Mouse (Mus musculus): Measurements from ENCODE around the gene Barhl2.
A peak's percentile ranks its signal among the peaks of the same experiment; 100 is the strongest.

Barhl2 gene

GRCm38 (mm10) chr5:106455106-106455920 is 2.7 kb downstream of the Barhl2 start:
- DNase-seq (ENCODE audit: low spot score in 2 of 2): no peak

- no peak for DNase-seq (ENCODE audit: low spot score in 2 of 2)
Observed at GRCm38 (mm10) chr5:106454411-106455105, 3.4 kb downstream of the Barhl2 start.

- no peak for DNase-seq (ENCODE audit: low spot score in 2 of 2)
Observed at GRCm38 (mm10) chr5:106453886-106454321, 4.1 kb downstream of the Barhl2 start.

- no peak for DNase-seq (ENCODE audit: low spot score in 2 of 2)
Observed at GRCm38 (mm10) chr5:106453181-106453885, 4.6 kb downstream of the Barhl2 start.

DNA sequence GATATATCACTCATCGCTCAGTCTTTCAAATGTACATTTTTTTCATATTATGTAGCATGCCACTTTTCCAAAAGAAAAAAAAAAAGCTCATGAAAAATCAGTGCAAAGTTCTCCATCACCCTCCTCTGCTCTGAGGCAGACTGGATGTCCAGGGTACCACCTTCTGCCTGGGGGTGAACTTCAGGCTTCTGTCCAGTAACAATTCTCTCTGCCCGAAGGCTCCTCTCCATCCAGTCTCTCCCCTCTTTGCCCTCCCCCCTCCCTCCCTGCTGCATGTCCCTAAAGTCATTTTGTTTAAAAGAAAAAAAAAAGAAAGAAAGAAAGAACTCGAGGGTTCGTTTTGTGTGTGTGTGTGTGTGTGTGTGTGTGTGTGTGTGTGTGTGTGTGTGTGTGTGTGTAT is 5.3 kb downstream of the Barhl2 start:
- DNase-seq (ENCODE audit: low spot score in 2 of 2): no peak

DNA sequence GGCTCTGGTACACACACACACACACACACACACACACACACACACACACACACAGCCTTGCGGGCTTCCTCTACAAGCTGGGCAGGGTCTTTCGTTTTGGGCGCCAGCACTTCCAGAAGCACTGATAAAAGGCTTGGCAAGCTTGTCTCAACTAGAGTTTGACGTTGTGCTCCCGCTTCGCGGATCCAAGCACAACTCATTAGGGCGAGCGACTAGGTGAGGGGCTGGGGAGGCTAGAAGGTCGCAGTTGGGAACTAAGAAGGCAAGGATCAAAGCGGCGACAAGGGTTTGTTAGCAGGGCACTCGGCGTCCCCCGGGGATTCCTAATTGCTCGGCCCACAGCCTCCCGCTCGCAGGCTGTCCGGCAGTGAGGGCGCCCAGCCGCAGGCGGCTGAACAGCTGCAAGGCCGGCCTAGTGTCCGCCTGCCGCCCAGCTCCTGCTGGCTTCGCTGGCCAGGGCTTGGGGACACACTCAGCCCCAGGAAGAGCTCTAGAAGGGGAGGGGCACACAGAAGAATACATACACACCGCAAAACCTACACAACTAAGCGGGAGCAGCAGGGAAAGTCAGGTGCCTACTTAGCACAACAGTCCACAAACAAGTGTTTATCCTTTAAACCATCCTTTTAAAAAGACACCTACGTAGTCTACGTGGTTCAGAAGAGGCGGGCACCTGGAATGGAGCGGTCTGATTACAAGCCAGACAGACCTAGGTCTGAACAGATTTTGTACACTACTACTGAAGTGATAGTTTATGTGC is 6.1 kb downstream of the Barhl2 start:
- peak in 1 of 2 experiments; percentile 22 for DNase-seq (ENCODE audit: low spot score in 2 of 2)

DNA sequence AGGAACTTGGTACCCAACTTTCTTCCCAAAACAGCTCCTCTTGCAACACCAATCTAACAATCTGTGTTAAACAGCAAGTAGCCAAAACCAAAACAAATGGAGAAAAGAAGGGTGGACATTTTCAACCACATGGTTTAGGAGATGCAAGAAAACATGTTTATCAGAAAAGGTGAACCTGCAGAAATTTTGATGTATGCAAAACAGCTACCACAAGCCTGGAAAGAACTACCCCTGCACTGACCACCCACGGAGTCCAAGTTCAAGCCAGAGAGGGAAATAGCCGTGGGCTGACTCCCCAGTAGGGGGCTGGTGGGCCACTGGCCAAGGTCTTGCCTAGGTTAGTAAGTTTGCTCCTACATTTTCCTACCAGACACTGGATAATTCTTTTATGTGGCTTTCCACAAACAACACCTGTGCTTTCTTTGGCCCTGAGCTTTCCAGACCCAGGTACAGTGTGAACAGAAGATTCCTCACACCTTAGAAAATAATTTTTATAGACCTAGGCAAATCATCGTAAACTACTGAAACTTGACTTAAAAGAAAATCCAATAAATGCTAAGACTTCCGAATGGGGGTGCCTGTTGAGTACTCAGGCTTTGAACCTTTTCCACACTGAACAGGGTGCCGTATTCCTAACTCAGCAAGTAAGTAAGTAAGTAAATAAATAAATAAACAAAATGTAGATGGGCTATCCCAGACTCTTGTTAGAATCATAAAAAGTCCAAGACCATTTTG is 7.4 kb downstream of the Barhl2 start:
- no peak for DNase-seq (ENCODE audit: low spot score in 2 of 2)

DNA sequence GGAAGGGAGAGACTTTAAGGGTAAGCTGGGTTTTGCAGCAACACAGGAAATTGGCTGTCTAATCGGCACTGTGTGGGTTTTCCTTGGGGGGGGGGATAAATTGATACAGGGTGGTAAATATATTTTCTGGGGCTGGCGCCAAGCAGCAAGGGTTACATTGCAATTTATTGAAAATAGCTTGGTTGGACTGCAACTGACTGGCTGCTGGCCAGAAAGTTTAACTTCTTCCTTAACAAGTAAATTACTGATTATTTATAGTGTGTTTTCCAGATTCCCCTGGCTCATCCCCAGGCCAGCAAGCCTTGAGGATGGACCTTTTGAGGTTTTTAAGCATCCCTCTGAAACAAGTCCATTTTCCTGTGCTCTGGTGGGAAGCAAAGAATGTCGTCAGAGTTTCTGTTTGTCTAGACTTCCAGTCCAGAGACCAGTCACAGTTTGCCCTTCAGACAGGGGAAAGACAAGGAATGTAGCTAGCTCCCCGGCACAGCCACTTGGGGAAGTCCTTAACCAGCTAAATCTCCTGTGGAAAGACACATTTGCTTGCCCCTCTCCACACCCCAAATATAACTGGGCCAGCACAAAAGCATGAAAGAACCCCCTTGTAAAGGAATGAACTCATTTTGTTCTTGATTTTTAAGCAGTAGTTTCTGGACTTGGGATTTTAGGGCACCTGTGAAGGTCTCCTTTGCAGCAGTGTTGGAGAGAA is 8.1 kb downstream of the Barhl2 start:
- no peak for DNase-seq (ENCODE audit: low spot score in 2 of 2)

DNA sequence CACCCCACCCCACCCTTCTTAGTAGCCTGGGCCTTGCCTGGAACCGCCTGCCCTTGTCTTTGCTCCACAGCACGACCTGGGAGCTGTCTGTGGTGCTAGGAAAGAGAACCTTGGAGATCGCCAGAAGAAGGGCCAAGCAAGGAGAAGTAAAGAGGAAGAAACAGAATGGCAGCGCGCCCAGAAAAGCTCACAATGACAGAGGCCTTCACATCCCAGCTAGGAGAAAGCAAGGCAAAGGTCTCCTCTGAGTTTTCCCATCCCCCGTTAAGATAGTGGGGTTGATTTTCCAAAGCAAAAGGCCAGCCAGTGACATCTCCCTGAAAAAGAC is 9.2 kb downstream of the Barhl2 start:
- DNase-seq (ENCODE audit: low spot score in 2 of 2): no peak

- DNase-seq (ENCODE audit: low spot score in 2 of 2): no peak
Observed at GRCm38 (mm10) chr5:106447951-106448797, 9.8 kb downstream of the Barhl2 start.

- no peak for DNase-seq (ENCODE audit: low spot score in 2 of 2)
Observed at GRCm38 (mm10) chr5:106447091-106447820, 10.7 kb downstream of the Barhl2 start.

DNA sequence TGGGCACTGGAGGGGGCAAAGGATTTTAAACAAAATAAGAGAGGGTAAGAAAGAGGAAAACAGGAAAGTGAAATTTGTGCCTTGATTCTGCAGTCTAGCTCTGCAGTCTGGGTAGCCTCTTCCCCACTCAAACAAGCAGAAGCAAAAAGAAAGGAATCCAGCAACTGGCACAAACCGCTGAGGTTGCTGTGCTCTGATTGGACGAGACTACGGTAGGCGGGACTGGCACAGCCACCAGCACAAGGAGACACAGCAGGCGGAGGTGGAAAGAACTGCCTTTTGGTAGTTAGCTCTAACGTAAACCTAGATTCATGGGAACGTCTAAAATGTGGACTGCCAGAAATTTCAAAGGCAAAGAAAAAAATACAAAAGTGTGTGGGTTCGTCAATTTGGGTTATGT is 11.4 kb downstream of the Barhl2 start:
- DNase-seq (ENCODE audit: low spot score in 2 of 2): peak in 1 of 2 experiments; percentile 33

- no peak for DNase-seq (ENCODE audit: low spot score in 2 of 2)
Observed at GRCm38 (mm10) chr5:106445681-106446080, 12.3 kb downstream of the Barhl2 start.

- no peak for DNase-seq (ENCODE audit: low spot score in 2 of 2)
Observed at GRCm38 (mm10) chr5:106438916-106439315, 19.1 kb downstream of the Barhl2 start.

DNA sequence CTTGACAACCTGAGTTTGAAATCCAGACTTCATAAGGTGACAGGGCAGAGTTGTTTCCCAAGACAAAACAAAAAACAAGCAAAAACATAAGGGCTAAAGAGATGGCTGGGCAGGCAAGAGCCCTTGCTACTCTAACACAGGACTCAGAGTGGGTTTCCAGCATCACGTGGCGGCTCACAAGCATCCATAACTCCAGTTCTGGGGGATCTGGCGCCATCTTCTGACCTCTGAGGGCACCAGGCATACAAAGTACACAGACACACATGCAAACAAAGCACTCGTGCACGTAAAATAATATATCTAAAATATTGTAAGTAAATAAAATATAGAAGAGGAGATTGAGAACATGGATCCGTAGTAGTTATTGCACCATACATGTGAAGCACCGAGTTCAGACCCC is 31.9 kb downstream of the Barhl2 start:
- no peak for DNase-seq (ENCODE audit: low spot score in 2 of 2)

DNA sequence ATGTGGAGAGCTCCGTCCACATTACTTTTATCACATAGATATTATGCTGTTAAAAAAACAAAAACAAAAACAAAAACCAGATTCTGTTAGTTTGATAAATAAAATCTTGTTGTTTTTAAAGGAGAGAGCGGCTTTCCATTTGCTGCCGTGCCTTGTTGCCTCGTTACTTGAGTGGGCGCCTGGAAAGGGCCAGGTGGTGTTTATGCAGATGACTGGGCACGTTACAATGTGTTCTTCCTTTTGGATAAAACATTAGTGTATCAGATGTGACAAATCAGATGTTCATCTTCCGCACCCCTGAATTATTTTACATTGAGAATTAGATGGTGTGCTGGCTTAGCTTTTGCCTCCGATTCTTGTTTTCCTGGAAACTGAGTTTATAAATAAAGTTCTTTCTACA is 37.1 kb downstream of the Barhl2 start:
- peak; percentile 36 to 50 for DNase-seq (ENCODE audit: low spot score in 2 of 2)

DNA sequence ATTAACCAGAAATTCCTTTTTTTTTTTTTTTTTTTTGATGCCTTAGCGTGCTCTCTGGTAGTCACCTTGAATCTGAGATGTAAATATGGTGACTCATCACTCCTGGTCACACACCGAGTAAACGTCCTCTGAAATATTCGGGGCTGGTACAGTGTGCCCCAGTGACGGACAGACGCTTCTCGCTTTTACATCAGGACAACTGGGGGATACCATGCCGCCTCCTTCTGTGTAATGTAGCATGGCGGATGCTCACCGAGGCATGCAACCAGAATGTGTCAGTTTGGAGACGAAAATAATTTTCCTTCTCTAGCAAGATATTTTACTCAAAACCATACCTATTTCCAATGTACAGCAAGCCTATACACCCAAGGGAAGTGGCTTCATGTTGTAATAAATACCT is 37.6 kb downstream of the Barhl2 start:
- DNase-seq (ENCODE audit: low spot score in 2 of 2): peak in 1 of 2 experiments; percentile 21

GRCm38 (mm10) chr5:106417210-106417609 is 40.8 kb downstream of the Barhl2 start:
- DNase-seq (ENCODE audit: low spot score in 2 of 2): peak in 1 of 2 experiments; percentile 29

DNA sequence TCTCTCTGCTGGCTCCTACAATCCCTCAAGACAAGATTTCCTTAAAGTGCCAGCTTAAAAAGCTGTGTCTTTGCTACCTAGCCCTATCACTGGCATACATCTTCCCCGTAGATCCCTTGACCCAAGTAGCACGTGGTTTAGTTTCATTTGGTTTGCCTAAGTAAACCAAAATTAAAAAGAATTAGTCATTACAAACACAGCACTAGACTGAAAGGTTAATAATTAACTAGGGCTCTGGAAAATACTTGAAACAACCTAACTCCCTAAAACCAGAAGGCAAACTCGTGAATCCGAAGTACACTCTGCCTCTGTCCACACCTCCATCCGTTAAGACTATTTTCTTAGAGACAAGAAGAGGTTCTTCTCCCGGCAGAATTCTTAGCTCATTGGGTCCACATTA is 41.4 kb downstream of the Barhl2 start:
- no peak for DNase-seq (ENCODE audit: low spot score in 2 of 2)
